Mouse (Mus musculus) testis, adult 2 months (tissue): Measurements from ENCODE around the gene Gatad2a. TPM values are rescaled to one million over a fixed set of nuclear protein-coding genes. Genes with fewer than 3 reads are reported as not detected.

ENCODE experiments used
- H3K27ac ChIP-seq: fragments of 200-500 bp; 2 replicates; pipeline ENCODE4 v1.5.1; 2012; ENCODE audit warnings: low read depth, low read length; ENCODE audit not compliant: control insufficient read depth, insufficient read depth
- H3K27me3 ChIP-seq: fragments of 200-500 bp; 2 replicates; pipeline ENCODE4 v1.6.1; 2012; ENCODE audit warnings: mild to moderate bottlenecking, low read length, moderate library complexity; ENCODE audit not compliant: control insufficient read depth, insufficient read depth
- H3K36me3 ChIP-seq: fragments of 200-500 bp; 2 replicates; pipeline ENCODE4 v1.6.1; 2012; ENCODE audit warnings: mild to moderate bottlenecking, low read length; ENCODE audit not compliant: control insufficient read depth, insufficient read depth
- H3K4me1 ChIP-seq: fragments of 200-500 bp; 2 replicates; pipeline ENCODE4 v1.6.1; 2012; ENCODE audit warnings: low read length; ENCODE audit not compliant: control insufficient read depth, insufficient read depth
- H3K4me3 ChIP-seq: fragments of 200-500 bp; 2 replicates; pipeline ENCODE4 v1.5.1; 2012; ENCODE audit warnings: low read depth, mild to moderate bottlenecking, low read length, moderate library complexity, mixed read lengths; ENCODE audit not compliant: control insufficient read depth
- CTCF ChIP-seq: fragments of 200-500 bp; IDR thresholded peaks from 2 replicates; pipeline ENCODE4 v1.5.1; 2012; ENCODE audit warnings: low read depth, mild to moderate bottlenecking, inconsistent platforms, low read length, moderate library complexity; ENCODE audit not compliant: control insufficient read depth, insufficient read depth, insufficient replicate concordance
- POLR2A ChIP-seq: fragments of 200-500 bp; IDR thresholded peaks from 2 replicates; pipeline ENCODE4 v1.6.1; 2012; ENCODE audit warnings: low read depth, mild to moderate bottlenecking, inconsistent platforms, low read length, moderate library complexity; ENCODE audit not compliant: control insufficient read depth
- polyA plus RNA-seq: library from polyadenylated mRNA; depleted of rRNA; stranded (reverse); fragments of >200 nt; gene quantifications from 2 replicates; pipeline ENCODE4 v1.2.3, GENCODE M21; 2012; rRNA removed

Gatad2a gene
- polyA plus RNA-seq, 1 experiment, result 80.8 TPM

GRCm38 (mm10) chr8:69863387-69864020, 132.7 kb downstream of the Gatad2a start:
- Histone ChIP-seq H3K4me1 (no peaks in the 10 kb centered on the region), H3K27me3 (no peaks in the 10 kb centered on the region), H3K36me3 (no peaks in the 10 kb centered on the region; the same call in 1 of the 2 replicates), H3K4me3 (no peak overlapping the region), H3K27ac (no peak overlapping the region)
- TF ChIP-seq POLR2A (no peak), CTCF (no peak)

GRCm38 (mm10) chr8:69861251-69861650, 134.9 kb downstream of the Gatad2a start:
- H3K36me3 ChIP-seq, result no peaks in the 10 kb centered on the region; the same call in 1 of the 2 replicates
- no peak overlapping the region for H3K27ac ChIP-seq
- TF ChIP-seq CTCF (no peak), POLR2A (no peak)
- no peak overlapping the region for H3K4me3 ChIP-seq
- H3K4me1 ChIP-seq, result no peaks in the 10 kb centered on the region
- no peaks in the 10 kb centered on the region for H3K27me3 ChIP-seq

- Histone ChIP-seq H3K4me1 (no peaks in the 10 kb centered on the region), H3K4me3 (no peak overlapping the region), H3K36me3 (no peaks in the 10 kb centered on the region; the same call in 1 of the 2 replicates), H3K27ac (no peak overlapping the region), H3K27me3 (no peaks in the 10 kb centered on the region)
- TF ChIP-seq CTCF, result peak; percentile 26; the same call in 1 of the 2 replicates
- TF ChIP-seq POLR2A, result no peak
Measured at GRCm38 (mm10) chr8:69860807-69861206, 135.4 kb downstream of the Gatad2a start.

Other genes starting within 250 kb of the Gatad2a start
- gene Zfp963, start 246.4 kb downstream of the Gatad2a start, polyA plus RNA-seq, result 0.47 and 0.48 TPM in 2 replicates
- gene Gm20422, start 221.5 kb downstream of the Gatad2a start, polyA plus RNA-seq, result not detected in 2 replicates
- 22.6 and 23.6 TPM in 2 replicates for gene Atp13a1, start 205.2 kb downstream of the Gatad2a start, polyA plus RNA-seq
- 6.4 and 8.1 TPM in 2 replicates for gene Zfp866, start 205.2 kb downstream of the Gatad2a start, polyA plus RNA-seq
- gene Gmip, start 187.7 kb downstream of the Gatad2a start, polyA plus RNA-seq, result 4.4 and 4.5 TPM in 2 replicates
- gene Lpar2, start 174.0 kb downstream of the Gatad2a start, polyA plus RNA-seq, result 7.9 and 10.1 TPM in 2 replicates
- 187 and 222 TPM in 2 replicates for gene Pbx4, start 163.9 kb downstream of the Gatad2a start, polyA plus RNA-seq
- gene Cilp2, start 108.7 kb downstream of the Gatad2a start, polyA plus RNA-seq, result 0.36 and 0.51 TPM in 2 replicates
- 844 and 936 TPM in 2 replicates for gene Tssk6, start 94.2 kb downstream of the Gatad2a start, polyA plus RNA-seq
- 122 and 131 TPM in 2 replicates for gene Ndufa13, start 93.8 kb downstream of the Gatad2a start, polyA plus RNA-seq
- 0.95 TPM in 2 replicates for gene Yjefn3, start 93.7 kb downstream of the Gatad2a start, polyA plus RNA-seq
- 46.0 and 52.7 TPM in 2 replicates for gene Mau2, start 46.4 kb upstream of the Gatad2a start, polyA plus RNA-seq
- gene Sugp1, start 46.4 kb upstream of the Gatad2a start, polyA plus RNA-seq, result 32.5 and 34.5 TPM in 2 replicates
- 11.0 and 14.1 TPM in 2 replicates for gene Tm6sf2, start 76.5 kb upstream of the Gatad2a start, polyA plus RNA-seq
- gene Hapln4, start 87.1 kb upstream of the Gatad2a start, polyA plus RNA-seq, result 0.23 and 0.31 TPM in 2 replicates
- gene Ncan, start 124.5 kb upstream of the Gatad2a start, polyA plus RNA-seq, result 7.3 and 8.9 TPM in 2 replicates
- 3.8 and 4.8 TPM in 2 replicates for gene Nr2c2ap, start 134.9 kb upstream of the Gatad2a start, polyA plus RNA-seq
- gene Rfxank, start 142.8 kb upstream of the Gatad2a start, polyA plus RNA-seq, result 19.1 TPM in 2 replicates
- 104 and 117 TPM in 2 replicates for gene Borcs8, start 143.1 kb upstream of the Gatad2a start, polyA plus RNA-seq
- gene Mef2b, start 143.3 kb upstream of the Gatad2a start, polyA plus RNA-seq, result 2.6 and 3.7 TPM in 2 replicates
- gene Tmem161a, start 176.0 kb upstream of the Gatad2a start, polyA plus RNA-seq, result 13.4 and 17.7 TPM in 2 replicates
- gene Slc25a42, start 215.9 kb upstream of the Gatad2a start, polyA plus RNA-seq, result 11.8 and 12.3 TPM in 2 replicates
- gene Sugp2, start 237.8 kb upstream of the Gatad2a start, polyA plus RNA-seq, result 206 and 208 TPM in 2 replicates
- gene Armc6, start 238.1 kb upstream of the Gatad2a start, polyA plus RNA-seq, result 5.4 and 5.5 TPM in 2 replicates